Mouse (Mus musculus) adrenal gland, postnatal 25 days (tissue): ENCODE measurements around the gene Cyp11a1. TPM values are rescaled to one million over a fixed set of nuclear protein-coding genes. Genes with fewer than 3 reads are reported as not detected.

Experiments
- DNase-seq: peaks from one replicate; pipeline ENCODE4 v3.0.0; 2021; ENCODE audit warnings: mixed read lengths
- total RNA-seq: library from RNA; stranded (reverse); gene quantifications from 2 replicates; pipeline ENCODE4 v1.2.3, GENCODE M21; 2021

The Cyp11a1 gene
- total RNA-seq, 1 experiment from 2014 or later = 7,089 TPM

DNA sequence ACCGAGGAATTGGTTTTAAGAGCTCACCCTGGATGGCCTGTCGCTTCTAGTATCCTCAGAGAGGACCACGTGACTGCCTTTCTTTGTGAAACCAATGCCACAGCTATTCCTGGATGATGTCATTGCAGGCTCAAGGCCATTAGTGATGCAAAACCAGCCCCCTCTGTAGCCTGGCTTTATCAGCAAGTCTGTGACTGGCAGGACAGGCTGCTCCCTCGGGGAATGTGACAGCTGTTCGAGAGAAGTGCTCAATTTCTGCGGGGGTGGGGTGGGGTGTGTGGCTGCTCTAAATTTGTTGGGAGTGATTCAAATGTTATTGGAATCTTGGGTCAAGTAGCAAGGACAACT is 2.8 kb downstream of the Cyp11a1 start:
- DNase-seq = peak; percentile 75

DNA sequence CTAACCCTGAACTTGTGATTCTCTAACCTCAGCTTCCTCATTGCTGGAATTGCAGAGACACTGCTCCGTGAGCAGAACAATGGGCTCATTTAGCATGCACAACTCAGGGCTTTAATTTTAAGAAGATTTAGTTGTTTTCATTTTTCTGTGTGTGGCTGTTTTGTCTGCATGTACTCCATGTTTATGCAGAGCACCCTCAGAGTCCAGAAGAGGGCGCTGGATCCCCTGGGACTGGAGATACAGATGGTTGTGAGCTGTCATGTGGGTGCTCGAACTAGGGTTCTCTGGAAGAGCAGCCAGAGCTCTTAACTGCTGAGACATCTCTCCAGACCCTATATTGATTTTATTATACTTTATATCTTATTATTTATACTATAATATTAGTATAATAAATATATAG is 3.4 kb downstream of the Cyp11a1 start:
- DNase-seq = no peak

DNA sequence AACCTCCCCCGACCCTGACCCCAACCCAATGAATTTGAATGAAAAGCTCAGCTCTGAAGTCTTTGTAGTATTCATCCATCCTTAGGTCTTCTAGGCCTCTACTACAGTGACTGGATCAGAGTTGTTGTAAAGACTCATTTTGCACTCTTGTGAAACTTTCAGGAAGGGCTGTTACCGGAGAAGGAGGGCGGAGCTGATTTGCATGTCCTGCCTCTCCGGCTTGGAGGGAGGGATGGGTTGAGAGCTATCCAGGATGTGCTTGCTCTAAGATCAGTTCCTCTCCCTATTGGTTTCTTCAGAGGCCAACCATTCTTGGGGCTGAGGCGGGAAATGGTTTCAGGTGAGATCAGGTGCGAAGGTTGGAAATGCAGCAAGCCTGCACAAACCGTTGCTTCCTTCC is 4.8 kb downstream of the Cyp11a1 start:
- no peak for DNase-seq

DNA sequence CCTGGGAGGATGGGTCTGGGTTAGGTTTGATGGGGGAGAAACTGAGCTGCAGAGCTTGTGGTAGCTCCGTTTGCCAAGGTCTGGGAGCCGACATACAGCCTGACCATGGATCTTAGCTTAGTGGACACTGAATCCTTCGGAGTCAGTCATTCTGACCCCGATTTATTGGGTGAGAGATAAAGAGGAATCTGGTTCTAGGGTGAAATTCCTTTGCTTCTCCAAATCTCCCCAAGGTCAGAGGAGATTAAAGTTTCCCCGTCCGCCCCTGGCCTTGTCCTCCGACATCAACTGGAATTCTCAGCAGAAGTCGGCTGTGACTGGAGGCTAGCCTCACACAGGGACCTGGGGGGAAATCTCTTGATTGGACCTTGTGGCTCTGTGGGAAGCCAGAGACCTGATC is 5.3 kb downstream of the Cyp11a1 start:
- DNase-seq = no peak

DNA sequence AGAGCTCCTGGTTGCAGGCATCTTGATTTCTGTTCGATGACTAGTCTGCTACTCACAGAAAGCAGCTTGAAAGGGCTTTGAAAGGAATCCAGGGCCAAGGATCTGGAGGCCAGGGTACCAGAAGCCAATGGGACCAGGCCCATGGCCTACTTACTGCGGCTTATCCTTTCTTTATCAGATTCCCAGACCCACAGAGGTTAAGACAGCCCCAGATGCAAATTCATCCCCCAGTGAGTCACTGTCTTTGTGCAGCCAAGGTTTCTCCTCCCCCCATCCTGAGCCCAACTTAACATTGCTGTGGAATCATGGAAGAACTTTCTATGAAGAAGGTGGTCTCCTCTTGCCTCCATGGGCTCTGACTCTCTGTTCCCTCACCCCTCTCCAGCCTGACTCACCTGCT is 6.3 kb downstream of the Cyp11a1 start:
- no peak for DNase-seq

DNA sequence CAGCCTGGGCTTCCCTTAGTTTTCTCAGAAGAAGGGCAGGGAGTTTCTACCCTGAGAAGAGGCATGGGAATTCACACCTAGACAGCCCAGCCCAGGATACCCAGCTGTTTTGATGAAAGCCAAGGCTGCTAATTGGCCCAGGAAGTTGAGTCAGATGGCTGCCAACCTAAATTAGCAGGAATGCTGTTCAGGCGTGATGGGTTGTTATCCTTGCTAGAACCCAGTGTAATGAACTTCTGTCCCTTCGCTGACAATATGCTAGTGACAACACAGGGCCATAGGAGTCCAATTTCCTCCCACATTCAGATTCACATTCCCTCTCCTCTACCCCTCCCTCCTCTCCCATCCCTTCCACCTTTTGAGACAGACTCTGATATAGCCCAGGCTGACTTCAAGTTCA is 6.7 kb downstream of the Cyp11a1 start:
- DNase-seq = no peak

DNA sequence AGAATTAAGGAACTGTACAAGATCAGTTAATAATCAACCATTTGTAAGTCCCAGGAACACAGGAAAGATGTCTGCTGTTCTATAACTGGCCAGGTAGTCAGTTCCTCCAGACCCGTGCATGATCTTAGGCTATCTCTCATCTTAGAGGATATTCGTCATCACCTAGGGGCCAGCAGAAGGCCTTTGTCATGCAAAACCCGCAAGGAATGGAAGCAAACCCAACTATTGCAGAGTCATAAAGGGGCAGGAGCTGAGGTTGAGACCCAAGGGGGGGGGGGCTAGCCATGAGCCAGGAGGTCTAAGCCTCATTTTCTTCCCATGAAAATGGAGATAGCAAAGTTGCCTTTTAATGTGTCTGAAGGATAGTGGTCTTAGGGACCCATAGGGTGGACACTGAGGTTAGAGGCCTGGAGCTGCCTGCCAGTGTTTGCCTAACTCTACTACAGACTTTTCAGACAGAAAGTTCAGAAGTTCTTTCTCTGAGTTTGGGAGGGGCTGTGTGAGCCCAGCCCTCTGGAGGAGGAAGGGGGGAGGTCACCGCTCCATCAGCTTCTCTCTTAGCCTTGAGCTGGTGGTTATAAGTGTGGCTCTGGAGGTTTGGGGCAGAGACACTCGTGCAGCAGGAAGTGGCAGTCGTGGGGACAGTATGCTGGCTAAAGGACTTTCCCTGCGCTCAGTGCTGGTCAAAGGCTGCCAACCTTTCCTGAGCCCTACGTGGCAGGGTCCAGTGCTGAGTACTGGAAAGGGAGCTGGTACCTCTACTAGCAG is 8.4 kb downstream of the Cyp11a1 start:
- DNase-seq = peak; percentile 83

DNA sequence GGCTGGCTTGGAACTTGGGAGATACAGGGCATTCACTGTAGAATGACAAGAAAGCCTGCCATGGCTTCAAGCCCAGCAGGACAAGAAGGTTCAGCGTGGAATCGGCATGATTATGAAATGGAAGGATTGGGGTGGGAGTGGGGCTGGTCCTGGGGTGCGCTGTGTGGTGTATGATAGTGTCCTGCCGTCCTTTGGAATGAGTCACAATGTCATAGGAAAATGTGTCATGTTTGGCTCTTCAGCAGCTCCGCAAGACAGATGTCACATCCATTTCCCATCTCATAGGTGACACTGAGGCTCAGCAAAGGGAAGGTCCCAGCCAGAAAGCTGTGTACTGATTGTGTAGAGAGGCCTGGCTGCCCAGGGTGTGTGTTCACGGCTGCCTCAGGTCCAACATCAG is 9.6 kb downstream of the Cyp11a1 start:
- no peak for DNase-seq

DNA sequence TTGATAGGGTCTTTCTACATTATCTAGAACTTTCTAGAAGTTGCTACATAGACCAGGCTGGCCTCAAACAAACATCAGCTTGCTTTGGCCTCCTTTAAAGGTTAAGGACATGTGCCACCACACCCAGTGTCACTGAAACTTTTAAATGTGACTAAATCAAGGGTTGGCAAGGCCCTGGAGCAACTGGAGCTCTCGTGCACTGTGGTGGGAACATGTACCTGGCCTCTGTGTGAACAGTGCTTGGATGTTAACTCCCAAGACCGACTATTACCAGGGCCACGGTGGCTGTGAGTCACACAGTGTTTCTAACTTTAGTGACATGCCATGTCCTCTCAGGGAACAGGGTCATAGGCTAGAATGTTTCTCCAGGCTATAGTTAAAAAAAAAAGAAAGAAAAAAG is 10.8 kb downstream of the Cyp11a1 start:
- DNase-seq = no peak

DNA sequence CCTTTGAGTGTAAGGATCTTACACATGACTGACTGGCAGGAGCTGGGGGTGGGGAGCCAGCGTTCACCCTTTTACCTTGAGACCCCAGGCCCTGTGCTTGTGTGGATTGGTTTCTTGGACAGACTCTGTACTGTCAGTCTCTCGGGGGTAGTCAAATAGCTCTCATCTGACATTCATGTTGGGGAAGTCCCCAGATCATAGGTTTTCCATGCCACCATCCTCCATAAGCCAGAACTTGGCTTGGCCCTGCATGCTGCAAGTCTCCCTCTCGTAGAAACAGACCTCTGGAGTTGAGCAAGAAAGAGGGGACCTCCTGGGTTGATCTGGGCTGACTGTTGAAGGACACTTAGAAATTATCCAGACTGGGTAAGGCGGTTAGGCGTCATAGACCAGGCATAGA is 12.2 kb downstream of the Cyp11a1 start:
- DNase-seq = no peak

DNA sequence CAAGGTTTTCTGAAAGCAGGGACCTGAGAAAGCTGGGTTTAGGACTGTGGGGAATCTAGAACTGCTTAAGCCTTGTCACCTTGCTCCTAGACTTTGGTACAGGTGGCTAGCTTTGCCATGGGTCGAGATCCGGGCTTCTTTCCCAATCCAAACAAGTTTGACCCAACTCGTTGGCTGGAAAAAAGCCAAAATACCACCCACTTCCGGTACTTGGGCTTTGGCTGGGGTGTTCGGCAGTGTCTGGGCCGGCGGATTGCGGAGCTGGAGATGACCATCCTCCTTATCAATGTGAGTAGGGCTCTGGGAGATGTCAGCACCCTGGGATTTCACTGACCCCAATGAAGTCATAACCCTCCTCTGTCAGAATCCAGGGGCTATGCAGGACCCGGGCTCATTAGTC is 19.8 kb downstream of the Cyp11a1 start:
- DNase-seq = no peak

DNA sequence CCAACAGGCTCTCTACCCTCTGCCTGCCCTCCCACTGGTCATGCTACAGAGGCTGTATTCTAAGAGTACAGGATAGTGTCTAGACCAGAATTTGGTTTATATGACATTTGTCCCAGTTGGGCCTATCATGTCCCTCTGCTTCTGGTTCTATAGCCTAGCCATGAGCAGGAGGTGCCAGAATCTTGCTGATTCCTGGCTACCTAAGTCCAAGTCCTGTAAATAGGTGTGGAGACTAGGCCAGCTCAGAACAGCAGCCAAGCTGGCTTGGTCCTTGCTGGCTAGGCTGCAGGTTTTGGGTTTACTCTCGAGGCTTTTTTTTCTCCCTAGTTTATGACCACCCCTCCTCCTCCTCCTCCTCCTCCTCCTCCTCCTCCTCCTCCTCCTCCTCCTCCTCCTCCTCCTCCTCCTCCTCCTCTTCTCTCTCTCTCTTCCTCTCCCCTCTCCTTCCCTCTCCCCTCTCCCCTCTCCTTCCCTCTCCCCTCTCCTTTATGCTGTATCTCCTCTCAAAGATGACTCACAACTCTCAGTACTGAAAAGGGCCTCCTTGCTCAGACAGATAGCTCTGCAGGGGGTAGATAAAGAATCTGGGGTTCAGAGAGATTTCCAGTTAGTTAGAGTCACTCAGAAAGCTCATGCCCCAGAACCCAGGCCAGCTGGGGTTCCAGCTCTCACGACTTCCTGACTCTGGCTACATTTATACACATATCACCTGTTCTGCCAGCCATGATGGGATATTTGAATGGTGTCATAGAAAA is 21.4 kb downstream of the Cyp11a1 start:
- no peak for DNase-seq

DNA sequence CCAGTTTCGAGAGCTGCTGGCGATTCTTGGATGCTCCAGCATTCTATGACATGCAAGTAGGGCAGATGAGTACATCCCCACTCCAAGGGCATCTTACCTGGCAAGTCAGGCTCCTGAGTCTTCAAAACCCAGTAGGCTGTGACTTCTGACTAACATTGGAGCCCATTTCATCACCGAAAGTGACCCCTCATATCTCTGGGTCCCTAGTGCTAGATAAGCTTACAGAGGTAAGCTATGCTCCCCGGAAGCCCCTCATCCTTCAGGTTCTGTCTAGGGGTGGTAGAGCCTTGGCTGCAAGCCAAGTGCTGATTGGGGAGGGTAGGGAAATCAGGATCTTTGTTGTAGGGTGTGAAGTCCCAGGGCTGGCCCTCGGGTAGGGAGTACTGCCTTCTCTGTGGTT is 22.6 kb downstream of the Cyp11a1 start:
- DNase-seq = no peak

DNA sequence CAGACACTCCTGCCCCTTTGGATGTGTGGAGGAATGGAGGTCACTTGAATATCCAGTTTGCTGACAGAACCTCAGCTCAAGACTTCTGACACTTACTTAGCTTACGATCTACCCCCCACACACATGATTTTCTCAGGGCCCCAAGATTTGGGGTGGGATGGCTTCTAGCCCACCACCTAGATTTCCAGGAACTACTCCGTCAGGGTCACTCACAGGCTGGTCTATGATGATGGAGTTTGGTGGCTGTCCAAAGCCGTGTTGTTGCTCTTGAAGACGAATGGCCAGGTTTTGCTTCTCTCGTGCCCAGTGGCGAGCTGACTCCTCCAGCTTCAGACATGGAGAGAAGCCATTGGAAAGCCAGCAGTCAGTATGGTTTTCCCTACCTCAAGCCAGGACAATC is 23.4 kb downstream of the Cyp11a1 start:
- DNase-seq = no peak

DNA sequence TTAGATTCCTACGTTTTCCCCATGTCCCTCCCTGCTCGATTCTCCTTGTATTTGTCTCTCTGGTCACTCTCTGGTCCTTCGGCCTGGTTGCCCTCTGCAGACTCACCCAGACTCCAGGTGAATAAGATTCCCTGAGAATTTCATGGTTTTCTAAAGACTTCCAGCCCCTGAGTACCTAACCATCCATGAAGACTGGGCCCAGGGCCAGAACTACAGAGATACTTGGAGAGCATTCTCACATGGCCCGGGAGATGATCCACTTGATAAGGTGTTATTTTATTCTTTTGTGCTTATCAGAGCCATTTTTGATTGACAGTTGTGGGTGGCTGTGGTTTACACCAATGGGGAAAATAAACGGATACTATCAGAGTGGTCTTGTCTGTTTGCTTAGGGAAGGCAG is 25.7 kb downstream of the Cyp11a1 start:
- no peak for DNase-seq

DNA sequence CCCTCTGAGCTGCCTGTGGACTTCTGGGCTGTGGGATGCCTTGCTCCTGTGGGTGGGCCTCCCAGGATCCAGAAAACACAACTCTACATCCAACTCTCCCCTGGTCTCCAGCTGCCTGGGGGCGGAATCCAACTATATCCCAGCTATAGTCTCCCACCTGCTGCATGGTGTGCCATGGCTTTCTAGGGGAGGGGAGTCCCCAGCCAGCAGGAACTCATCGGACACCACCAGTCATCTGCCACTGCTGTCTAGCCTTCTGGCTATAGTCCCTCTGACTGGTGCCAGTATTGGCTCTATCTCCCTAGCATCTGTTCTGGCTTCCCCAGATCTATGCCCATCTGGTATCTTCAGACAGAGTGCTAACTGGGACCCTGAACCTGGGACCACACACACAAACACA is 29.3 kb downstream of the Cyp11a1 start:
- DNase-seq = no peak

DNA sequence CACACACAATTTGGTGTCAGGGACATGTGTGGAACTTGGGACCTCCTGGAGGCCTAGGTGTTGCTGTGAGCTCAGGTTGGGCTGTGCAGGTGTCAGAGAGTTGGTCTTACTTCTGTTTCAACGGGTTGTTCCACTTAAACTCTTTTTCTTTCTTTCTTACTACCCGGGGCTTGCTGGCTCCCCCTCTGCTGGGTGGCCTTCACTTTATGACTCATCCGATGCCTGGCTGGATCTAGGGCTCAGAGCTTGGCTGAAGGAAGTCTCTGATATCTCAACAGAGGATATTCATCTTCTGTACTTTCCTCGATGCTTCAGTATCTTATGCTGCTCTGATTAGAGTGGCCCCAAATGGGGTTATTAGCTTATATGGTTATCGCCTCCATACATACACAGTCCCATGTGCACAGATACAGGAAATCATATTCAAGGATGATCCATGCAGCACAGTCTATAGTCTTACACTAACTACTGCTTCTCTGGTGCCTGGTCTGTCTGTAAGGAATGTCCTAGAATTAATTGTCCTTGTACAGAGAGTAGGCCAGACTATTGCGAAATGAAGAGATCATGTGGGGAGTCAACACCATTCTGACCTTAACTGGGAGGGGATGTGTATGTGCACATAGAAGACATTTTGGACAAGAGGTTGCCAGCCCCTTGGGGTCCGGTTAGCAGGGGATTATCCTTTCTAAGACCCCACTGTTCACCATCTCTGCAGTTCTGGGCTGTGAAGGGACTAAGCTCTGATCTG is 29.9 kb downstream of the Cyp11a1 start:
- DNase-seq = no peak

DNA sequence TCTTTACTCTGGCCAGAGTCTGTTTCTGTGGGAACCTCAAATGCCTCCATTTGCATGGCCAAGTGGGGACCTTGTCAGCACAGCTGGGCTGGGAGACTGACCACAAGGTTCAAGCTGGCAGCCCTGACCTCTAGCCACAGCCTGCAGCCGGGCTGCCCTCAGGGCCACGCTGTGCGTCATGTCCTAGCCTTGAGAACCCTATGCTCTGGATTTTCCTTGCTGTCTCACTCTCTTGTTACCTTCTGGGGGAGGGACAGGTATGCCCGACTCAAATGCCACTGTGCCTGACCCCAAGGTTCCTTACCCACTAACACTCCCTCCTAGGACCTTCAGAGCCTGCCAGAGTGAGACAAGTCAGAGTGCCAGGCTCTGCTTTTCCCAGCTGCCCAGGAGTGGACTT is 30.8 kb downstream of the Cyp11a1 start:
- DNase-seq = peak; percentile 76

DNA sequence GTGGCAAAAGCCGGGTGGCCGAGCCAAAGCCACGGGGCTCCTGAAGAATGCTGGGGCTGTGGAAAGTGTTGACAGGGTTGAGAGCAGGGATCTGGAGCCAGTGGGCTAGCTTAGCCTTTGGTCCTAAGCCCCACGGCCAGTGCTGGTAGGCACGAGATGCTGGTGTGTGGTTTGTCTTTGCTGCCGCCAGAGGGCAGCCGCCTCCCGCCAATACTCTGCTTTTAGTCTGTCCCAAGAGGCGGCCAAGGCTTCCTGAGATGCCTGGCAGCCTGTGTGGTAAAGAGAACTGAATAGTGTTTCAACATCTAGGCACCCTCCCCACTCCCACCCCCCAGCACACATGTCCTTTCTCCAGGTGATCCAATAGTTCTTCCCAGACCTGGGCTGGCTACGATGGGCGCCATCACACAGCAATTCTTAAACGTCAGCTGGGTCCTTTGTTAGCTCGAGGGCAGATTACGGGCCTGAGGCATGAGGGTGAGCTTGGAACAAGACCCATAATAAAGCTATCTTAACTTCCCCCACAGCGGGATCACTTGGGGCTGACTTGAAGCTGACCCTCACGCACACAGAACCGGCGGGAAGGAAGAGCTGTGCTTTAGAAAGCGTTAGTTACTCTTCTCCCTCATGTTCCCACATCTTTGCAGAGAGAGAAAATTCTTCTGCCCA is 32.4 kb downstream of the Cyp11a1 start:
- DNase-seq = peak; percentile 76

DNA sequence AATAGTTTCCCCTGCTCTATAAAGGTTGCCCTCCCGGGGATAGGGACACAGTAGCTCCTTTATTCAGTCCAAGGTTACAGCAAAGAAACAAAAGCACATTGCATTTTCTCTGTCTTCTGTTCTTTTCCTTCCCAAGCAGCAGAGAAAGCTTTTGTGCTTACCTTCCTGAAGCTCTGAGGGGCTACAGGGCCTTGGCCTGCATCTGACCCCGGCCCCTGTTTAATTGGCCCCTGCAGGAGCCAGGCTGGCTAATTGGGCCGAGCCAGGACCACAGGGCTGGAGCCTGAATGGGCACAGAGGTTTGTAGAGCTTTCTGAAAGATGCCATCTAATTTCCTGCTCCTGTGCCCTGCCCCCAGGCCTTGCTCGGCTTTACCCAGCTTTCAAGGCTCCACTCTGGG is 34.8 kb downstream of the Cyp11a1 start:
- no peak for DNase-seq

DNA sequence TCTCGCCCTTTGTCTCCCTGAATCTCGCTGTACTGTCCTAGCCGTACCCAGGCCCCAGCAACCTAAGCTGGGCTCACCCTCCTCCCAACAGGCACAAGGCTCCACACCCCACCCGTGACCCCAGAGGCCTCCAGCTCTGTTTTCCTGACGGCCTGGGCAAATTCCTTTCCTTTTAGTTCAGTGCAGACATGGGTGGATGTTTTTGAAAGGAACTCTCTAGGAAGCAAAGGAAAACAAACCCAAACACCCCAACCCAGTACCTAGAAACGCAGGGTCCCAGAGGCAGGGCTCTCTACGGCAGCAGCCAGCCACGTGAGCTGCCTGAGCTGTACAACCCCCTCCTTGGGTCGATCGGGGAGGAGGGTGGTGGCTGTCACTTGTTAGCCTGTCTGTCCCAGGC is 36.2 kb downstream of the Cyp11a1 start:
- DNase-seq = no peak

DNA sequence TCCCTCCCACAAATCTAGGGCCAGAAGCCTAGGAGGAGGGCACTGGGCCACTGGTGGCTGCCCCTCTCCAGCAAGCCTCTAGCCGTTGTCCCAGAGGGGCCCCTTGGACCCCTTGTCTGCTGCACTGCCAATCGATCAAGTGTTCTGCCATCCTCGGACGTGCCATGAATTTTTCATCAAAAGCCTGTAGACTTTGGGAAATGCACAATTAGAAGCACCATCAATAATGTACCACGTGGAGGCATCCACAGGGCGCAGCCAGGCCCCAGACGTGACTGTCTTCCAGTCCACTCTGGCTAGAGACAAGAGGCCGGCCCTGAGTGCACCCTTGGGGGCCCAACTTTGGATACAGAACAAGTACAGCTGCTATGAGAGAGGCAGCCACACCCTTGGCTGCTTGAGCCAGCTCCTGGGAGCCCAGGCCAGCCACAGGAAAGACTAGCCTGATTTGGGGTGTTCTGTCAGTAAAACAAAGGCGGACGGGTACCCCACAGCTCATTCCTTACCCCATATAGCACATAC is 37.3 kb downstream of the Cyp11a1 start:
- DNase-seq = no peak

DNA sequence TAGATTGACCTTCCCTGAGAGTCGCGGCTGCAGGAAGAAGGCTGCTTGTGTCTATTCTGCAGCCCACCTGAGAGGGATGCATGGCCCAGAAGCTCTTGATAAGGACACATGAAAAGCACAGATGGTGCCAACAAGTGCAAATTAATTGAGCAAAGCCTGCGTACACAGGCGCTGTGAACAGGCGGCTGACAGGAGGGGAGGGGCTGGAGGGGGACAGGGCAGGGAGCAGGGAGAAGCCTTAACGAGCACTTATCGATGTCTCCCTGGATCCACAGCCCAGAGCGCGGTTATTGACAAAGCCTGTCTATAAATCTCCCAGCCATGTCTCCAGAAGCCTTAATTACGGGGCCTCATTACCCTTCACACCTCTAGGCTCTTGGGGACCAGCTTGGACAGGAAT is 38.6 kb downstream of the Cyp11a1 start:
- DNase-seq = no peak
